Mouse (Mus musculus) lung, adult 18-20 months (tissue): ENCODE measurements around the gene Mrps2.
"Not testable (repeated sequence)": the region's sequence is repeated elsewhere in the genome, so short reads cannot be mapped to it uniquely, and the experiment has no call there.

ENCODE experiments used
- DNase-seq, 2 experiments: peaks; one replicate each; pipeline ENCODE4 v3.0.0; 2022; ENCODE audit warnings: mixed read lengths in 2 of 2

Gene Mrps2

DNA sequence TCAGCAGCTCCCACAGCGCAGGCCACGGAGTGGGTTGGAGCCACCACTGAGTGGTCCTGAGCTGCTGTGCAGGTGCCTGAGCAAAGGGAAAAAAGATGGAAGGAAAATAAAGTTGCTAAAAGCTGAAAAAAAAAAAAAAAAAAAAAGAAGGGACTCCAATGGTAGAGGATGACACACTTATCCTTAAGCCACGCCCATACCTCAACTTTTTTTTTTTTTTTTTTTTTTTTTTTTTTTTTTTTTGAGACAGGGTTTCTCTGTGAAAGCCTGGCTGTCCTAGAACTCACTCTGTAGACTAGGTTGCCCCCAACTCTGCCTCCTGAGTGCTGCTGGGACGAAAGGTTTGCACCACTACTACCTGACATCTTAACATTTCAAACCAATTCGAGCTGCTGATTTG is 10.1 kb downstream of the Mrps2 start:
- not testable (repeated sequence) for DNase-seq

DNA sequence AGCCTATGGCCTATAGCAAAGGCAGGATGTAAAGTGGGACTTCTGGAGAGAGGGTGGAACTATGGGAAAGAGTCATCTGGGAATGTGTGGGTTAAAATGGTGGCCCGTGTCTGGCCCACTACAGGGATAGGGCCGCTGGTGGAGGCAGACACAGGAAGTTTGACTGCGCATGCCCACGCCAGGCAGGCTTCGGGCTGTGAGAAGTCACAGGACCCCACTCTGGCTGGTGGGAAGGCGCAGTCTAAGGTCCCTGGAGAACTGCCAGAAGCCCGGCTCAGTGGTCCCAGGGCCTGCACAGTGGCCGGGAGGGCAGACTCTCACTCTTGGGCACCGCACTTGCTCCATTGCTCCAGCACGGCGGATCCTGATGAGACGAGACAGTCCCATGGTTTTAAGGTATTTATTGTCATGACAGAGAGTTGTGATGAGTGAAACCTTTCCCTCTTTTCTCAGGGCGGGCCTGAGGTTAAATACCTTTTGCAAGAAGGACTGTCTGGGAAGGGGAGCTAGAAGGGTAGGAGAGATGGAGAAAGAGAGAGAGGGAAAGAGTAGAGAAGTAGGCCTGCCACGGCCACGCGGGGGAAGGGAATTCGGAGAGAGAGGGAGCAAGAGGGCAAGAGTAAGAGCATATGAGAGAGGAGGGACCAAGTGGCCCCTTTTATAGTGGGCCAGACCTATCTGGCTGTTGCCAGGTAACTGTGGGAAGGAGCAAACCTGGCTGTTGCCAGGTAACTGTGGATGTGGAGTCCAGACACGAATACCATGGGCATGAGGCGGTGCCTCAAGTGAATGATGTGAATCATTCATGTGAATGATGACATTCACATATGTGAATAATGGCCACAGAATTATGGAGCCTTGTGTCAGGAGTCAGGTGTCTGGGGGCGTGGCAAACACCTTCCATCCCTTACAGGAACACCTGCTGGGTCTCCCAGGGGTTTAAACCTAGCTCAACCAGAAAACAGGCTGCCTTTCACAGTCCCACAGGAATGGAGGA is 11.6 kb downstream of the Mrps2 start:
- no peak for DNase-seq

DNA sequence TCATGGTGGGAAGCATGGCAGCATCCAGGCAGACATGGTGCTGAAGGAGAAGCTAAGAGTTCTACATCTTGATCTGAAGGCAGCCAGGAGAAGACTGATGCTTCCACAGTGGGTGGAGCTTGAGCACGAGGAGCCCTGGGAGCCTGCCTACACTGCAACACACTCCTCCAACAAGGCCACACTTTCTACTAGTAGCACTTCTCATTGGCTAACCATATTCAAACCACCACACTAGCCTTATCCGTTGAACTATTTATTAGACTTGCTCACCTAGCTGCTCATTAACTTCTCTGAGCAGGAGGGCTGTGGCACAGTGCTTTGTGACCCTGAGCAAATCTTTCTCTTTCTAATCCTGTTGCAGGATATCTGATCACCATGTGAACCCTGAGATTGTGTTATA is 16.0 kb downstream of the Mrps2 start:
- peak in 1 of 2 experiments; percentile 1 for DNase-seq

DNA sequence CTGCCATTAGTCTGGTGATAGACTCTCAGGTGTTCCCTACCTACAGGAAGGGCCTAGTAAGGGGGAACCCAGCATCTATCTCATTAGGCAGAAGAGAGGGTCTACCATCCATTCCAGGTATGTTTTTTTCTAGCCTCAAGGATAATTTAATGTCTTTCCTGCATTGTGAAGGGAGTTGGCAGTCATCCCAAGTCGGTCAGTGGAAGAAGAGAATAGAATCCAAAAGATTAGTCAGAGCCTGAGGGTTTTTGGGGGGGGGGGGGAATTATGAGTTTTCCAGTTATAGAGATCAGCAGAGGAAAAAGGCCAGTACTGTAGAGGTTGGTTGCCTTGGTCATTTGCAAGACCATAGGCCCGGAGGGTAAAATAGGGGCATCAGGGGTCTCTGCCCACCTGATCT is 26.7 kb downstream of the Mrps2 start:
- DNase-seq = no peak

DNA sequence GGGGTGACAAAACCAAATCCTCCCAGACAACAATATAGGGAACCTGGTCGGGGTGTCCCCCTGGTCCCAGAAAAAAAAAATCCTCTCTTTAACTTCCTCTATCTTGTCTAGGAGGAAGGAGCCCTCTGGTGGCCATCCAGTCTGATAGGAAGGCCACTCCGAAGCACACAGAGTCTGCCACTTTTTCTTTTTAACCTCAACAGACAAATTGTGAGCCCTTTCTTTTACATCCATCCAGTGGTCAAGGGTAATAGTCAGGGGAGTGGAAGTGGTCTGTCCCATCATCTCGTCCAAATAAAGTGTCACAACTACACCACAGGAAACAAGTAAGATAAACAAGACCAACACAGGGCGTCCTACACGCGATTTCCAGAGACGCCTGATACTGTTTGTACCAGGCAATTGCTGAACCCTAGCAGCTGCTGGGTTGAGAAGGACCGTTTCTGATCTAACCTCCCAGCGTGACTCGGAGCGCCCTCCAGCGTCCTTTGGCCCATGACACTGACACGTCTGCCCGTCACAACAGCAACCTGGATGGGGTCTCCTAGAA is 27.4 kb downstream of the Mrps2 start:
- DNase-seq = peak; percentile 27 to 58

DNA sequence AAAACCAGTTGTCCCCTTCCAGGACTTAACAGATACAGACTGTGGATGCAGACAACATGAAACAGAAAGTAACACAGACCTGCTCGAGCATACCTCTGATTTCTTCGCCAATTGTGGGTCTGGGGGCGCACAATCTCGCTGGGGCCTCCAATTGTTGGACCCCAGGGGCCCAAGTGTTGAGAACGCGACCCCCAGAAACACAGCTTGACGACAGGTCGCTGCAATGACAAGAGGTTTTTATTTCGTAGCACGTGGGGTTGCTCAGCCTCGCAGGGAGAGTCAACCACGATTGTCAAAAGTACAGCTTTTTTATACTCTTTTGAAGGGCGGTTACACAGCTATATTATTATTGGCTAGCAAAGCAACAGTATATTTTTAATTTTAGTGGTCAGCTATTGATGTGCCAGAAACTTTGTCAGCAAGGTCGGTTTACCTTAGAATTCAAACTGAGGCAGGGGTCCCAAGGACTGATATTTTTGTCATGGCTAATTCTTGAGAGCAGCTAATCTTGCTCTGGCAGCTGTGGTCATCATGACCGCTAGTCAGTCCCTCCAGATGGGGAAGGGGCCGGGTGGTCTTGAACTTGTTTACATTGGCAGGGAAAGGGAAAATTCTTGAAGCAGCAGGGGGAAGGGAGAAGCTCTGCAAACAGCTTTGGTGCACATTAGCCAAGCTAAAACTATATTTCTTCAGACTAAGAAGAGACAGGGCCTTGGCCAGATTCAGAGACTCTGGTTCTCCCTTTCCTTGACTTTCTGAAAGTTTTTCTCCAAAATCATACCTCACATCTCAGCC is 28.1 kb downstream of the Mrps2 start:
- DNase-seq = peak in 1 of 2 experiments; percentile 2

DNA sequence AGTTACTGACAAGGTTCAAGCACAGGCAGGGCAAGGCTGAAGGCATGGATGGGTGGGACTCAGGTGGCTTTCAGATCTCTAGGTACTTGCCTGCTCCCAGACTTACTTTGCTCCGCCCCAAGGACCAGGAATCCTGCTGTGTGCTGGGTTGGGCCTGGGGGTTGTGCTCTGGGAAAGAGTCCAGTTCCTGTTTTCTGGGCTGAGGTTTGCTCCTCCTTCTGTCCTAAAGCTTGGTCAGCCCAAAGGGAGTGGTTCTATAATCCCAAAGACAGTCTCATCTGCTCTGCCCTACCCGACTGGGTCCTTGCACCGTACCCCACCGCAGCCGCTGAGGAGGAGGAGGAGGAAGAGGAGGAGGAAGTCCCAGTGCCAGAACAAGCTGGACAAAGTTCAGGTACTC is 28.8 kb downstream of the Mrps2 start, which contains the start of gene Gbgt1:
Gene Gbgt1 (plus strand): TSS at position 221 of the 400 bp plus-strand sequence.
- peak in 1 of 2 experiments; percentile 32 for DNase-seq

DNA sequence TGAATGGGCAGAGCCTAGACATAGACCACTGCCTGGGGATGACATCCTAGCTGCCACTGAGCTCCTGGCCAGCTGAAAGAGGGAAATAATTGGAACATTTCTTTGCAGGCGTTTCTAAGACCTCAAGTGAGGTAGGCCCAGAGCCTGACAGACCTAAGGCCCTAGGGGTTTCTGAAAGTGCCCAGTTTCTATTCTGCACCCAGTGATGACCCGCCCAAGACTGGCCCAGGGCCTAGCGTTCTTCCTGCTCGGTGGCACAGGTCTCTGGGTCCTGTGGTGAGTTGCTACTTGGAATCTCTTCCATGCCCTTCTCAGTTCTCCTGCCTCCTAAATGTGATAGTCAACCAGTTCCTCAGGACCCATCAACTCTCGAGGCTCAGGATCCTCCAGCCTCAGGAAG is 29.7 kb downstream of the Mrps2 start:
- DNase-seq = peak in 1 of 2 experiments; percentile 3

DNA sequence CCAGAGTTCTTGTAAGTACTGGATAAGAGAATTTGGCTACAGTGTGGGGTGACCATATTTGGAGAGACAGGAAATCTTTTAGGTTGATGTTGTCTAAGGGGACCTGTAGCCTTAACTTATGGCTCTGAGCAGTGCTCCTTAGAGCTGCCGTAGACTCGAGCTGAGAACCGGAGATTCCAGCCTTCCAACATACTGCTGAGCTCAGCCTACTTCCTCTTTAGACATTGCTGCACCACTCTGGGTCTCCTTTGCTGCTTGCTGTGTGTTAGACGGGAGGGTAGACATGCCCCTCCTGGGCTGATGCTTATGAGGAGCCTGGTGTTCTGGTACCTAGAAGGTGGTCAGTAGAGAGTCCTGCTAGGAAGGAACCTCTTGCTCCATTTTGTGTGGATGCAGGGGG is 30.6 kb downstream of the Mrps2 start:
- DNase-seq = peak in 1 of 2 experiments; percentile 3

DNA sequence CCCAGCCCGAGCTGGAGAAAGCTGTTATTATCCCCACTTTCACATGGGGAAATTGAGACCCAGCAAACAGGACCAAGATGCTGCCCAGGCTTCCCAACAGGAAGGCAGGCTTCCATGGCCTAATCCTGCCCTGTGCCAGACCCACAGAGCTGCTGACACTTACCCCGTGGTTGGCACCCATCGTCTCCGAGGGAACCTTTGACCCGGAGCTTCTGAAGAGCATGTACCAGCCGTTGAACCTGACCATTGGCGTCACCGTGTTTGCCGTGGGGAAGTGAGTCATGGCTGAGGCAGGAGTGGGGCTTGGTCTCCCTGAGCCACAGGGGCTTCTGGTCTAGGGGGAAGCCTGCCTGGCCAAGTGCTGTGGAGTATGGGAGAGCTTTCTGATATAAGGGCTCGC is 35.1 kb downstream of the Mrps2 start:
- DNase-seq = no peak

DNA sequence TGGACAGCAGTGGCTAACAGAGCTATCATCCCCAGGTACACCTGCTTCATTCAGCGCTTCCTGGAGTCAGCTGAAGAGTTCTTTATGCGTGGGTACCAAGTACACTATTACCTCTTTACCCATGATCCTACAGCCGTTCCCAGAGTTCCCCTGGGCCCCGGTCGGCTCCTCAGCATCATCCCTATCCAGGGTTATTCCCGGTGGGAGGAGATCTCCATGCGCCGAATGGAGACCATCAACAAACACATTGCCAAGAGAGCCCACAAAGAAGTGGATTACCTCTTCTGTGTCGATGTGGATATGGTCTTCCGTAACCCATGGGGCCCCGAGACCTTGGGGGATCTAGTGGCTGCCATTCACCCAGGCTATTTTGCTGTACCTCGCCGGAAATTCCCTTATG is 36.8 kb downstream of the Mrps2 start:
- DNase-seq = no peak

DNA sequence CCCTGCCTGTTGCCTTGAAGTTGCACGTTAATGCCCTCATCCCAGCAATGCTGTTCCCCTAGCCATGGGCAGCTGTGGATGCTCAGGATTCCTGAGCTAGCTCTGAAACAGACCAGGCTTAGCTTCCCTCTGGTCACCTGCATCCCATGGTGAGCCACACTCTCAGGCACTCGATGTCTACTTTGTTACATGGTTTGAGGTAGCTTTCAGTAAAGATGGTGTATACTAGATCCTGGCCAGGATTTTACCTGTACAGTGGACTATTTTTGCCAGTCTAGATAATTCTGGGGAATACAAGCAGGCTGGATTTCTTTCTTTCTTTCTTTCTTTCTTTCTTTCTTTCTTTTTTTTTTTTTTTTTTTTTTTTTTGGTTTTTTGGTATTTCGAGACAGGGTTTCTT is 37.9 kb downstream of the Mrps2 start, which contains the start of gene Gm10134:
Gene Gm10134 (plus strand): TSS at position 301 of the 400 bp plus-strand sequence.
- peak in 1 of 2 experiments; percentile 0 for DNase-seq

DNA sequence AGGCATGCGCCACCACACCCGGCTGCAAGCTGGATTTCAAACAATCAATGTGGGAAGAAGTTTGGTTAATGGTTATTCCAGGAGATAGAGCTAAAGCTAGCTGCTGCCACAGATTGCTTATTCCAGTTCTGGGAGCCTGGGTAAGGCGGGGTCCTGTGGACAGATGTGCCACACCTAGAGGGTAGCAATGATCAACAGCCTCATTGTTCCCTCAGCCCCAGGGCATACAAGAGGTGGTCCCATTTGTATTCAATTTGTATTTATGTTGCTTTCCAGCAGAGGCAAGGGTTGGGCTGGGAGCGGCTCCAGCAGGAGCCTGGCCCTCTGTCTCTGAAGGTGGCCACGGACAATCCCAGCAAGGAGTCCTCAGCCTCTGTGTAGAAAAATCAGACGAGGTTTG is 38.4 kb downstream of the Mrps2 start:
- no peak for DNase-seq

DNA sequence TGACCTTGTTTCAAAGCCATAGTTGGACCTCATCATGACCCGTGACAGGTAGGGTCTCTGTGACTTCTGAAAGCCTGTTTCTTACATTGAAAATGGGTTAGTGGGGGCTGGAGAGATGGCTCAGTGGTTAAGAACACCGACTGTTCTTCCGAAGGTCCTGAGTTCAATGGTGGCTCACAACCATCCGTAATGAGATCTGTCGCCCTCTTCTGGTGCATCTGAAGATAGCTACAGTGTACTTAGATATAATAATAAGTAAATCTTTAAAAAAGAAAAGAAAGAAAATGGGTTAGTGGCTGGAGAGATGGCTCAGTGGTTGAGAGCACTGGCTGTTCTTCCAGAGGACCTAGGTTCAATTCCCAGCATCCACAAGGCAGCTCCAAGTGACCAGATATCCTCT is 43.7 kb downstream of the Mrps2 start:
- peak in 1 of 2 experiments; percentile 2 for DNase-seq

DNA sequence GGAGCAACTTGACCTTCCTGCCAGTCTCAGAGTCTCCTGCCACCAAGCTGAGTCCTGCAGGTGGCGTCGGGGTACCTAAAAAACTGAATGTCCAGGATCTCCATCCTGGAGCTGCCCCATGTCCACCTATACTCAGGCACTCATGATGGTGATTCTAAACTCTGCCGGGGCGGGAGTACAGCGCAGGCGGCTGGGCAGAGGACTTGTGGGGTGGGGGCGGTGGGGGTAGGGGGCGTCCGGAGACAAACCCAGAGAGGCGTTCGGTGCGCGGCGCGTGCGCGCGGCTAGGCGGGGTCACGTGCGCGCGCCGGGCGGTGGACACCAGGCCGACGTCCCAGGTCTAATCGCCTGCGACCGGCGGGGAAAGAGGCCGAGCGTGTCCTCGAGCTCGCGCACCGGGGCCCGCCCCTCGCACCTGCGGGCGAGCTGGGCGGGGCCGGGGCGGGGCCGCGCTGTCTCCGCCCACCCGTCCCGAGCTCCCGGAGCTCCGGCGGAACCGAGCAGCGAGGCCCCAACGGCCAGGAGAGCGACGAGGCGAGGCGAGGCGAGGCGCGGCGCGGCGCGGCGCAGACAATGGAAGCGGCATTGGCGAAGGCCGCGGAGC is 45.0 kb downstream of the Mrps2 start, which contains the start of gene Ralgds:
Gene Ralgds (plus strand): TSS at position 328 of the 604 bp plus-strand sequence.
- peak; percentile 75 to 80 for DNase-seq

DNA sequence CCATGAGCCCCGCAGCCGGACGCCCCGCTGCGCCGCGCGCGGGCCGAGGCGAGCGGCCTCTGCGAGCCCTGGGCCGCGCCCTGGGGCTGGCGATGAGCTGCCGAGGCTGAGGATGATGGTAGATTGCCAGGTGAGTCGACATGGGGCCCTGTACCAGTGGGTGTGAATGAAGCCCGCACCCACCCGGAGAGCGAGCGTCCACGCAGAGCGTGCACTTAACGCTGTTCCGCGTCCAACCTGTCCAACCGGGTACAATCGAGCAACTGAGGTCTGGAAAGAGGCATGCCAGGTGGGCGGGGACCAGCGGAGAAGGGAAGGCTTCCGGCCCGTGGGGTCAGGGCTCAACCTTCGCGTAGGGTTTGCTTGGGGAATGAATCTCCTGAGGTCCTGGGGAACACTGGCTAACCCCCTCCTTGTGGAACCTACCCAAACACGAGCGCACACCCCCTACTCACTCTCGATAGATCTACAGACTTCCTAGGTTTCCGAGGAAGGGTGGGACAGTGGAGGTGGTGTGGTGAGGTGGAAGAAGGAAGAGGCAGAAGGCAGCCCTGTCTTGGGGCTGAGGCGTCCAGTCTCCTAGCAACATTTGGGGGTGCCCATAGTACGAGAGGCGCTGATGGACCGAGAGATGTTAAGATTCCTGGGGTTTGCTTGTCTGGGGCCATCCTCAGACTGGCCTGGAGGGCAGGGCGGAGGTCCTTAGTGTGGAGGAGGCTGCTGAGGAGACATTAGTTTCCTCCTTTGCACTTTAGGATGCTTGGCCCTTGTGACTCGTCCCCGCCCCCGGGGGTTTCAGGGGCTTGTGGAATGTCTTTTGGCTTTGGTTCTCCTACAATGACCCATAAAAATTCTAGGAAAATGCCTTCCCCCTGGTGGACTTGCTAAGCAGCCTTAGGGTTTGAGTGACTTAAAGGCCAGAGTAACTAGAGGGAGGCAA is 45.8 kb downstream of the Mrps2 start:
- peak; percentile 54 to 65 for DNase-seq

DNA sequence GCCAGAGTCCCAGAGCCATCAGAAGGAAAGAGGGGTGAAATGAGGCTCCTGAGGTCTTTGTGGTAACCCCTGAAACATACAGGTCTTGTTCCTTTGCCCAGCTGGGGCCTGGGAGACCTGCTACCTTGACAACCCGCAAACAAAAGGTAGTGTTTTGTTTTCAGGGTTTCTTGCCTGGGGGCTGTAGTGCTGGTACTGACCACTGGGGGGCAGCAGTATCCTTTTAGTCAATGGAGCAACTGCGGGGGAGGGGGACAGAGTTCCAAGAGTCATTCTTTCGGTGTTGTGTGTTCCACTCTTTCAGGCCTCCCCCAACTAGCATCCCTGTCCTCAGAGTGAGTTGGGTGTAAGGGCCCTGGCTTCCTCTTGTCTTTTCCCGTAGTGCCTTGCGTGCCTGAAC is 46.6 kb downstream of the Mrps2 start:
- peak; percentile 82 to 87 for DNase-seq

DNA sequence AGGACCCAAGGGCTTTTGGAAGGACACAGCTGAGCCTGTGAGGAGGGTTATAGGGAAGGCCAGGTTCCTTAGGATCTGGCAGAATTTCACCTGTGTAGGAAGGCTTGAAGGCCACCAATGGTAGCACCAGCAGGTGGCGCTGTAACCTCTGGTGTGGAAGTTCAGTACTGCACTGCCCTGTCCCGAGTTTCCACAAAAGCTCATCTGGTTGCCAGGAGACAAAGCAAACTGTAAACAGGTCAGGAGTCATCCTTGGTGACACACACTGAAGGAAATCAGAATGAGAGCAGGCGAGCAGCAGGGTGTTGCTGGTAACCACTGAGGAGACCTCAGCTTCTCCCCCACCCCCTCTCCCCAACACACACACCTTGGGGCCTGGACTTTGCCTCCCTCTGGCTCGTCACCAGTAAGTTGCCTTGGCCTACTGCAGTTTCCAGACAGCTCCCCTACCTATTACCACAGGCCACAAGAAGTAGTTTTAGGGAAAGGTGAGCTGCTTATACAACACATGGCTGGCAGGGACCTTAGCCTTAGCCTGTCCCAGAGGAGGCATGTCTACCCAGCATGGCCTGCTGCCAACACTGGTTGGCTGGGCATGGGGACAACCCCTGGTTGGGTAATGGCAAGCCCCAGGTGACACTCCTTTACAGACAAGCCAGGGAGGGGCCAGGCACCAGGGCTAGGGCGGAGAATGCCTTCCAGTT is 49.5 kb downstream of the Mrps2 start:
- peak; percentile 84 to 90 for DNase-seq

DNA sequence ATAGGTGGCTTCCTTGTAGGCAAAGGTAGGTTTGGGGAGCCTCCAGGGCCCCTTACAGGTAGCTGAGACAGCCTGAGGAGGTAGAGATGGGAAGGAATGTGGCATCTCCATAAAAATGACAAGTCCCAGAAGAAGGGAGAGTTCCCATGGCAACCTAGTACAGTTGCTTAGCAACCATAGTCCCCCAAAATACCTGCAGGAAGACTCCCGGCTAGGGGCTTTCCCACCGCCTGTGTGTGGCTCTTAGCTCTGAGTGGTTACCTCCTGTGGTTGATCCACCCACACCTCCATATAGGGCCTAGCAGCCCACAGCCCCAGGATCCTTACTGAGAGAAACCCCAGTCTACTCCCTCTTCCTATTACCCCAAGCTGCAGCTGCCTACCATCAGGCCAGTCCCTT is 50.4 kb downstream of the Mrps2 start:
- no peak for DNase-seq

DNA sequence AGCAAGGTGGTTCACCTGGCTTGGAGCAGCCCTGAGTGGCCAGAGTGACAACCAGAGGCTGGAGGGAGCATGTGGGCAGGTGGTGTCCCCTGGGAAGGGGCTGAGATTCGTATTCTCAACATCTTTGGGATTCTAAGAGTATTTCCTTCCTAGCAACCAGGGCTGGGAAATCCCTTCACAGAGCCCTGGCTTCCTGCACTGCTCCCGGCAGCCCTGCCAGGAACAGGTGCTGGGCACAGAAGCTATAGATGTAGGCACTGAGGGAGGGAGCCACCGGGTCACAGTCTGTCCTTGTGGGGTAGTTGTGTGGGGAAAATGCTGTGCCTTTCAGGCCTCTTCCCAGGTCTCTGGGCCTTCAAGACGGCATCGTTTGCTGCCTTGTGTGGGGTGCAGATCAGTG is 52.7 kb downstream of the Mrps2 start:
- DNase-seq = no peak
